Mouse (Mus musculus) spleen, postnatal 4 days (tissue): ENCODE results near the gene Samd13.
A peak's percentile ranks its signal among the peaks of the same experiment; 100 is the strongest.

Source experiments
- DNase-seq, 2 experiments: peaks; one replicate each; pipeline ENCODE4 v3.0.0; 2022; ENCODE audit warnings: low spot score in 2 of 2

The Samd13 gene

DNA sequence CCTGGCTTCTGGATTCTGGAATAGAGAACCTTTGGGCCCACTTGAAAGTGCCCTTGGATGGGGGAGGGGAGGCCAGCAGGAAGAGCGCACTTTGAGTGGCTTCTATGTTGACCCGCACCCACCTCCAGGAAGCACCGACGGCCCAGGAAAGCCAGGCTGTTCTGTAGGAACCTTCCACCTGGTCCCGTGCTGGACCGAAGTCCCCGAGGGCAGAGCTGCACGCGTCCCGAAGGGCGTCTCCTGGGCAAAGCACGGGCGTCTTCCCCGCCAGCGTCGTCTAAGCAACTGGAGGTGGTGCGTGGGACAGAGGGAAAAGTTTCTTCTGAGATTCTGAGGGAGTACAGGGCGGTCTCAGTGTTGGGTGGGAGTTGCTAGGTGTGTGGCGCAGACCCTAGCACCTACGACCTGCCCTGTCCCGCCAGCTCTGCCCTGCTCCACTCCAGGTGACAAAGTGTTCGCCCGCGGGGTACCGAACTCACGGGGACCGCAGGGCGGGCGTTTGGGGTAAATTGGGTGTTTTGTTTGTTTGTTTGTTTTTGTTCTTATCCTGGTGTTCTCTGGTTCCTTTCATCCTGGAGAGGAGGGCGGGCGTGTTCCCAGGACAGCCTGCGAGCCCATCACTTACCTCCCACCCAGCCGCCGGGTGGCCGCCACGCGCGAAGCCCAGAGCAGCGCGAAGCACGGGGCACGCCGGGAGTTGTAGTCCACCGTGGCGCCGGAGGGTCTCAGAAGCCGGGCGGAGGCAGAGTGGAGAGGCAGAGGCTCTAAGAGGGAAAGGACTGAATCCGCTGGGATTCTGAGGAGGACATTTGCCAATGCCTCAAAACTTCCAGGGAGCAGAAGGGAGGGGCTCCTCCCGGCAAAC, at the start of gene Samd13:
Samd13 (minus strand) TSS at position 782 of the 865 bp plus-strand sequence.
- DNase-seq: peak; percentile 23 to 69

DNA sequence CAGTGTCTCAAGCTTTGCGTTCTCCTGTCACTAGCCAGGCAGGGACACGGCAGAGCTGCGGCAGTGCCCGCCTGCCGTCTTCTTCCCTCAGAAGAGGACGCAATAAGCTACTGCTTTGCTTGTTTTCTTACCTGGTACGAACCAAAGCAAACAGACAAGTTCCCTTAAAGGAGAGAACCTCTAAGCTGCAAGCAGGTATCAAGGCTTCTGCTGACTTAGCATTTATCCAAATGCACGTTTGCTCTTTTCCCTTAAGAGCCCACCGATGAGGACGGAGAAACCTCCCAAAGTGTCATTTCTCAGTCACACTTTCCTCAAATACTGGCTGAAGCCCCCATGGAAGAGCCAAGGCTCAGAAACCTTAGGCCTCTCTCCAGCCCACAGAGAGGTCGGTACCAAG, 46.1 kb upstream of the Samd13 start:
- DNase-seq: no peak

DNA sequence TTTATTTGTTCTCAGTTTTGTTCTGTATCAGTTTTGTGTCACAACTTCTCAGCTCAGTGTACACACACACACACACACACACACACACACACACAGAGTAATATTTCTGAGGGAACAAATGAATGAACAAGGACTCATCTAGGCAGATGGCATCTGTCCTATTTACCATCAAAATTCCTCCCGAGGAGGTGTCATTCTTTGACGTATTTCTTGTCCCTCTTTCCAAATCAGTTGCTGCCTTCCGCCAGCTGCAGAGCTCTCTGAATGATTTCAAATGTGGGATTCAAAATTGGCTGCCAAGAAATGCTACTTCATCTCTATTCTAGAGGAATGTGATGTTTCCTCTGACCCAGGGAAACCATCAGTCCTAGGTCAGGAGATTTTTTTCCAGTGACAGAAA, 37.6 kb upstream of the Samd13 start:
- no peak for DNase-seq

DNA sequence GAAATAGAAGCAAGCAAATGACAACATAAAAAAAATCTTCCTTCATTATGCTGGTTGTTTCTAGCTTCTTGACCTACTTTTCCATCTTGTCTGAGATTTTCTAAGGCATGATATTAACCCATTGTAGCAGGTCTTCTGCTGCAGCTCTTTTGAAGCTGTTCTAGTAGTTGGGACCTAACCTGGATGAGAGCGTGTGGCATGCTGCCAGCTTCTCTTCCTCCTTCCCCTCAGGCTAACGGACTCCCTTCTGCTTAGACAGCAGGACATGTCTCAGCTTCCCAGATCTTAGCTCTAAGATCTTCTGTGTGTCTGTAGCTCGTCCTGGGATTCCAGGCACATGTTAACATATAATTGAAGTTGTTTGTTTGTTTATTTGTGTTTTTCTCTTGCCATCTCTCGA, 34.3 kb upstream of the Samd13 start:
- no peak for DNase-seq

DNA sequence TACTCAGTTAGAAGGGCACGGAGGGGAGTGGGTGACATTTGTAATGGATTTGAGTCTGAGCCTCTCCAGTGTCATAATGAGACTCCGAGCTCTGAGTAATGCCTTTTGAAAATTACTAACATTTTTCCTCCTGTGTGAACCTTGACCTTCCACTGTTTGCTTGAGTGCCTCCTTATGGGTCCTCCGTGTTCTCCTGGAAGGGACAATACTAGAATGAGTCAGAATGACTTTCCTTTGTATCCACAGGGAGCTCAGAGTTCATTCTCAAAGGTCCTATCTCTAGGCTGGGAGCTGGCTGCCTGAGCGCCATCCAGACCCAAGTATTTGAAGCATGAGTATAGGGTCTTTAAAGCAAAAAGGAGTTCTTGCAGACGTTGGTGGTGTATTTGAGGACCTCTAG, 32.9 kb upstream of the Samd13 start:
- no peak for DNase-seq

DNA sequence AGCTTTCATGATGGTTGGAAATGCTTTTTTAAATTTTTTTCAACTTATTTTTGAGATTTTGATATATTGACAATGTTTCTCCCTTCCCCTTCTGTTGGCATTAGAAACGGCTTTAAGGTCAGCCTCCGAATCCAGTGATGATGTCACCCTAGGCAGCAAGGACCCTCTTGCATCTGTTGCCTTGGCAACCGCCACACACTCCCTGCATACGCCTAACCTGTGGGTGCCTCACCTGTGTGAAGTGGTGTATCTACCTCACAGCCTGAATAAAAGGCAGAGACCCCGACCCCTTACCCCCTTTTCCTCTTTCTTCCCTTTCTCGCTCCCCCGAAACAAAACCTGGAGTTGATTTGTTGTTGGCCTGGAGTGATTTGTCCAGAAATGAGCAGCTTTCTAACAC, 26.9 kb upstream of the Samd13 start:
- DNase-seq: no peak

DNA sequence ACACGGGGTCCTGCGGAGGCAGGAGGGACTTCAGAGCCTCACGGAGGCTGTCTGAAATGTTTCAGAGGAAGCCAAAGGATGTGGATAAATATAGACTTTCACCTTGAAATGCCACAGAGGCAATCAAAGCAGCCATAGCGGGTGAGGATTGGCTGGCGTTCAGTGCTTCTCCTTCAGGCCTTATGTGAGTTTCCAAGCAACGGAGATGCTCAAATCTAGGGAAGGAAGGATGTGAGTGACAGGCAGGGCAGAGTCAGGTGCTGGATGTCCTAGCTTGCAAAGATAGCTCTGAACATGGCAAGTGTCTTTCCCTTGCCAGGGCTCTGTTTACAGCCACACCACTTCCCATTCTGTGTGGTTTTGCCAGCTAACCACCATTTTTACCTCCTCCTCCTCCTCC, 26.2 kb upstream of the Samd13 start:
- DNase-seq: no peak

DNA sequence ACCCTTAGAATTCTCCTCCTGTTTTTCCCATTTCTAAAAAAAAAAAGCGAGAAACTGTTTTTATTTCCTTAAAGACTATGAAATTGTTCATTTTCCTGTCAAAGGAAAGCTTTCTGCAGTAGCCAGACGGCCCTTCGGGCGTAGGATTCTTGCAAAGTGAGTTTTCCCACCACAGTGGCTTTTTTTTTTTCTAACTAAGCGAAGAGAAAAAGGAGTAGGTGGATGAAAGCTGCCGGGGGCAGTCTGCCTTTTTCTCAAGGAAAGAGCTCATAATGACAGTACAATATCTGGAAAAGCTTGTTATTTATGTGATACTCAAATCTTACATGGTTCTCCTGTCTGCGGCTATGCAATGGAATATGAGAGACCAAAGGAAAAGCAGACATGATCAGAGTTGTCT, 25.7 kb upstream of the Samd13 start:
- no peak for DNase-seq

DNA sequence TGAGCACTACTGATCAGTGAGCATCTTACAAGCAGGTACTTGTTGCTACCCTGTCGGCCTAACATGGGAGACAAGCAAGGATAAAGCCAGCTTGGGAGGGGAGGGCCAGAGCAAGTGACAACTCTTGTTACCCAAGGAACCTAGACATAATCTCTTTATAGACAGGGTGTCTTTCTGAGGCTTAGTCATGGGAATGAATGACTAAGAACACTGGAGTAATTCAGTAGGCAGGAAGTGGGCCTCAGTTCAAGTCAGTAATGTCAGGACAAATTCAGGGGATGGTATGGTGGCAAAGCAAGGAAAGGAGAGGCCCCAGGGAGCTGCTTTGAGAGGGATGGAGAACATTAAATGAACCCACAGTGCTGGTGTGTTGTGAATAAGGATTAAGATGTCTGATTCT, 23.7 kb upstream of the Samd13 start:
- no peak for DNase-seq

DNA sequence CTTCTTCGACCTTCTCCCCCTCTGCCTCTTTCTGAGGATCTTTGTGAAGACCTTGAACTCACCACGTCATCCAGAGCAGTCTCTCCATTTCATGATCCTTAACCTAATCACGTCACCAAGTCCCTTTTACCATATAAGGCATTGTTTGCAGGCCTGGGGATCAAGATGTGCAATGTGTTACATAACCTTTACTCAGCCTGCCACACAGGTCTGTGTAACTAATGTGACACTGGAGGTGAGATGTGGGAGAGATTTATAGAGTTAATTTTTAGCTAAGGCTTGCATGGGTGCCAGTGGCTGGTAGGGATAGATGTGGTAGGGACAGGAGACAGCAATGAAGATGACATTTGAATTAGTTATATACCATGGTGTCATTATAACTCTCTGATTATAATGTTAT, 23.0 kb upstream of the Samd13 start:
- no peak for DNase-seq

DNA sequence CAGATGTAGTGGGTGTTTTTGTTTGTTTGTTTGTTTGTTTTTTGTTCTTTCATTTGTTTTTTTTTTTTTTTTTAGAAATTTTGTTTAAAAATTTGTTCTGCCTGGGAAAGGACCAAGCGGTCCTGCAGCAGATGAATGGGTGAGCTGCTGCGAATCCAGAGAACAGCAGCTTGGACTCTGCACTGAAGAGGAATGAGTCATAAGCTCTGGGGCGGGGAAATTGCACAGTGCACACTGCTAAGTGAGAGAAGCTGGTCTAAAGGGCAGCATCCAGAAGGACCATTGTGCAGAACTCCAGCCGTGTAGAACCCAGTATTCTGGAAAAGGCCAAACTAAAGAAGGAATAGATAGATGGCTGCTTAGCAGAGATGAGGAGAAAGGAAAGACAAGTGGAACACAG, 18.7 kb upstream of the Samd13 start:
- DNase-seq: no peak

DNA sequence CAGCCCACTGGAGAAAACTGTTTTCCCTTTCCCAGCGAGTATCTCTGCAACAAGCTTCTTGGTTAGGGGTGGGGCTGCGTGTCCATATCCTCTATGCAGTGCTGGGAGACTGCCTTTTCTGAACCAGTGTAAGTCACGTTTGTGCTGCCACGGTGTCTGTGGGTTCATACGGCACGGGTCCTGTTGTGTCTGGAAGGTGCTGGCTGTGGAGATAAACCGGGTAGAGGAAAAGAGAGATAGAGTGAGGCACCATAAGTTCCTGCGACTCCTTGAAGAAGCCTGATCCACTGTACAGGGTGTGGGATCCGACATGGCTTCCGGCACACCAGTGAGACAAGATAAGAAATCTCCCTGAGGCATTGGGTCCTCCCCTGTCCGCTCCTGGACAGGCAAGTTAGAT, 14.7 kb upstream of the Samd13 start:
- no peak for DNase-seq

DNA sequence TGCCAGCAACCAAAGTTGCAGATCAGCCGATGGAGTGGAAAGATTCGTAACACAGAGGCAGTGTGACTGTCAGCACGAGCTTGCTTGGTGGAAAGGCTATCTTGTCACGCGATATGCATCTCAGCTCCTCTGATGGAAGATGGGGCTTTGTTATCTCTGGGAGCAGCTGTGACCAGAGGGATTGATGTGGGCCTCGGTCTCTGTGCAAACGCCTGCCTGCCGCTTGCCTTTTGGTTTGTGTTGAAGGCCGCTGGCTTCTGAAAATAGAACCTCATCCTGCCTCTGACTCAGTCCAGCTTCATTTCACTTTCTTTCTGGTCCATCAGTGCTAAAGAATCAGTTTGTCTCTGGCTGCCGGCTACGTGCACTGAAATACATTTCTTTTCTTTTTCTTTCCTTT, 13.6 kb upstream of the Samd13 start:
- DNase-seq: no peak

DNA sequence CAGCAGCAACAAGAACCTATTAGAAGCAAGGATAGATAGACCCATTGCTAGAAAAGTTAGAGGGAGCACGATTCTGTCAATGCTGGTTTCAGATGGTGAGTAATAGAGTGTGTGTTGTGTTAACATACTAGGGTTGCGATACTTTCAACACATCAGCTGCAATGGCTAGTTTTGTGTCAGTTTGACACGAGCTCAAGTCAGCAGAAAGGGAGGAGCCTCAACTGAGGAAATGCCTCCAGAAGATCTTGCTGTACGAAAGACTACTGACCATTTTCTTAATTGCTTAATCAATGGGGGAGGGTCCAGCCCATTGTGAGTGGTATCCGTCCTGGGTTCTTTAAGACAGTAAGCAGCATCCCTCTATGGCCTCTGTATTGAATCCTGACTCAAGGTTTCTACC, 7.2 kb upstream of the Samd13 start:
- DNase-seq: no peak

DNA sequence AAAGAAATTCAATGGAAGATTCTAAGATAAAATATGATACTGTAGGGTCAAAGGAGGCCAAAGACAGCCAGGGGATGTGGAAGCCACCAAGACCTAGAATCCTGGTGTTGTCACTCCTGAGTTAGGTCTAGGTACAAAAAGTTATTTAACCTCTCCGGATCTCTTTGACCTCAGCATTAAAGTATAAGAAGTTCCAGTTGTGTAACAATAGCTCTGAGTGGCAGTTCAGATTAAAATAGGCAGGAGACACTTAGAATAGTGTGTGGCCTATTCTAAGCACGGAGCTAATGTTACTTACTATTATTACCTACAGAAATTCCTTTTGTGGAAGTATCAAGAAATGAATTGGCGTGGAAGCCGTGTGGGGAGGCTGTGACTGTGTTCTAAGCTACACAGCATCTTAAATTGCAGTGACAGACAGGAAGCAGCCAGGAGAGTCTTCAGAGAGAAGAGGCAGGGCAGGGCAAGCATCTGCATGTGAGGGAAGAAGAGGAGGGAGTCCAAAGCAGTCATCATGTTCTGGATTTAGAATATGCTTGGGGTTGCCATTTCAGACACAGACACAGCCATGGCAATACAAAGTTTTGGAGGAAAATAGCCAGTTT, 1.8 kb upstream of the Samd13 start:
- no peak for DNase-seq

DNA sequence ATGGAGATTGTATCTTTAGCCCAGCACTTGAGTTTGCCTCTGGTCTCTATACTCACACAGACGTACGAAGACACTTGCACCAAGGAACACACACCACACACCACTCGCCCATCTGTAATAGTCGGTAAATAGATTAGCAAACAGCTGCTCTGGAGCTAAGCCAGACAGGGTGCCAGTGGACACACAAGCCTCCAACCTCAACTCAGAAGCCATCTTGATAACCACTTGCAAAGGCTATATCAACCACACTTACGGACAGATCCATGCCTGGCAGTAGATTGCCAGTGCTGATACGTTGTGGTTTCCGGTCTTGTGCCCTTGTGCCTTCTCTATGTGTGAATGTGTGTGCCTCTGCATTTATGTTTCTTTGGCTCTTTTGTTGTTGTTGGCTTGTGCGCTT, 1.0 kb upstream of the Samd13 start:
- no peak for DNase-seq

DNA sequence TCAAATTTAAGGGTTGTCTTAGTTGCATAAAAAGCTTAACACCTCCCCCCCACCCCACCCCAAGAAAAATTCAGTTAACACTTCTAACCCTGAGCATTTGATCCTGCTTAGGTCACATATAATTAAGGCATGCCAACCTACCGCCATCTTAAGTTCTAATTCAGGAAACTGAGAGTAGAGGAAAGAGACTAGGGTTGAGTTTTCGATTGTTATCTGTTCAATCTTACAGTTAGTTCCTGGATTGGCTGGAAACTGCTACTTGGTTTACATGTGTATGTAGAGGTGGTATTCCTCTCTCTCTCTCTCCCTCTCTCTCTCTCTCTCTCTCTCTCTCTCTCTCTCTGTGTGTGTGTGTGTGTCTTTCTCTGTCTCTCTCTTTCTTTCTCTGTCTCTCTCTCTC, 2.3 kb downstream of the Samd13 start:
- no peak for DNase-seq

DNA sequence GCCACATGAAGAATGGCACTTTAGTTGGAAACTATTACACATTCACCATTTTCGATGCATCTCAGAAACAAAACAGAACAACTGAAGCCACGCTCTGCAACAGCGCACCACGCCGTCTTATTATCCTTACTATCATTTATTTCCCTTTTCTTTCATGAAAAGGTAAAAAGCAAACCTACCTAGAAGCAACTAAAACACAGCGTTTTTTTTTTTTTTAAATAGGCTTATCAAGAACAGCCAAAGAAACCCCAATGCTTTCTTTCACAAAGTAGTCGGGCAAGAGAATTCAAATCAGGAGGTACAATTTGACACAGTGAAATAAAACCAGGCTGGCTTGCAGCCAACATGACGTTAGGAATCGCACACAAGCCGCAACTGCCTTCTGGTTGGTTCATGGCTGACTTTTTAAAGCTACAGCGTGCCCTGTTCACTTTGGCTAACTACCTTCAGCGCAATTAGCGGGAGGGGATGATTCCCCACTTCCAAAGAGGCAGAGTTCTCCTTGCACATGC, 3.2 kb downstream of the Samd13 start:
- peak in 1 of 2 experiments; percentile 66 for DNase-seq

DNA sequence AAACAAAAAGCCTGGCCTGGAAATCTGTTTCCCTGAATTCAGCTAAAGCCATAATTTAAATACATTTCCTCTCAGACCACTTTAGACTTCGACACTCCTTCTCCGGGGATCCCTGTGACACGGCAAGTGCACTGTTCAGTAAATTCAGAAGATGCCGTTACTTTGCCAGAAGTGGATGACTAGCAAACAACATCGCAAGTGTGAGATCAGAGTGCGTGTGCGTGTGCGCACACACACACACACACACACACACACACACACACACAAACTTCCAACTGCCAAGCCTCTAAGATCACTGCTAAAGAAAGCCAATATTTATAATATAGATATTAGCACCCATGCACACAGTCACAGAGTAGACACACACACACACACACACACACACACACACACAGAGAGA, 3.7 kb downstream of the Samd13 start:
- DNase-seq: no peak

DNA sequence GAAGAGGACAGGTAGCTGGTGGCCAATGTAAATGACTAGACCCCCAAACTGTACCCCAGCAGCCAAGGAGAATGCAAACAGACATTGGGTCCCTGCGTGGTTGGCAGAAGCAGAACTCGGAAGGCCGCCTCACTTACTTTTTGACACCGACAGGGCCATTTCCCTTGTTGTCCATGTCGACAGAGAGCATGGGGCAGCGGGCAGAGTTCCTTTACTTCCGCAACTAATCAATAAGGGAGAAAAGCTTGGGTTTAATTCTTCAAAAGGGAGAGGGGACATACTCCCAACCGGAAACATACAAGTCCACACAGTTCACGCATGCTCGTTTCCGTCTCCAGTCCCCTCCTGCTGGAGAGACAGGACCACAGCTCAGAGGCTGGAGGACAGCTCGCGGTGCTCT, 4.8 kb downstream of the Samd13 start:
- no peak for DNase-seq

DNA sequence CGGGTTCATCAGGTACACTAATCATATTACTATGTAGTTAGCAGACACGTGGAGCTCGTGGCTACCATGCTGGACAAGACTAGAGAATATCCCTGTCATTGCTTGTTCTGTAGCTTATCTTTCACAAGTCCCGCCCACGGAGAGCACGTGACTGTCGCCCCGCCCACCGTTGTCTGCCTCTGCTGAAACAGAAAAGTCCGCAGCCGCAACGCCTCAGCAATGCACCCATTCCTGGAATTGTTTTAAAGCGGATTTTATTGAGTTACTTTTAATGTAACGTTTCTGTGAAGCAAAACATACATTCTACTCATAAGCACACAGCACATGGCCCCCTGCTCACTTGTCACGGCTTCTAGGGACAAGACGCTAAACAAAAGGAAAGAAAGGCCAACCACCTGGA, 5.7 kb downstream of the Samd13 start:
- no peak for DNase-seq

DNA sequence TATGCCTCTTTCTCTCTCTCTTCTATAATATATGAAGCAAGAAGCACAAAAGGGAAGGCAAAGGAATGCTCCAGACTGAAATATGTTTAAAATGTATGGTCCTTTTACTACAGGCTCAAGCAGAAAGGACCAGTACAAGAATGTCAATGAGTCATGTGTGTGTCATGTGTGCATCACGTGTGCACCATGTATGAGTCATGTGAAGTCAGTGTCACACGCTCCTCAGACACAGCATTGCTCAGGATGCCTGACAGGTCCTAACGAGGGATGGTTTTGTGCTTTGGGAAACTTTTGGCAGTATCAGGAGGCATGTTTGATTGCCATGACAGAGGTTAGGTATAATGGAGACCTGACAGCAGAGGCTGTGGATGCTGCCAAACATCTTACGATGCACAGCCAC, 9.2 kb downstream of the Samd13 start:
- no peak for DNase-seq

DNA sequence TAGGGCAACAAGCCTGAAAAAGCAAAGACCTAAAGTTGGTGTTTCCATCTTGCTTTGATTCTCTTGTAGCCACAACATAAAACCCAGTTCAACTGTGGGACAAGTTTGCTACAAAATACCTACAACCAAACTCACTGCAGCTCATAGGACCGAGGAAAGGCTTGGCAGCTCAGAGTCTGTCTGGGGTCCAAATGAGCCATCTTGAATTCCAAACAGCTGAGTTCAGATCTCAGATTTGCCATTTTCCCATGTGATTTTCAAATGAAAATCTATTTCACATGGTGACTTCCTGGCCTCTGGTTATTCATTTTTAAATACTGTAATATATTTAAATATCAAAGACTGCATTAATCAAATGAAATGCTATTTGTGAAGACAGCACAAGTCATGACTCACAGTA, 10.3 kb downstream of the Samd13 start:
- DNase-seq: no peak
